Mouse (Mus musculus) layer of hippocampus, adult 11-12 months (tissue): ENCODE measurements around the gene Olfr1155.

Experiments used
- DNase-seq: peaks from one replicate; pipeline ENCODE4 v3.0.0; 2022; ENCODE audit warnings: low spot score

Gene Olfr1155

DNA sequence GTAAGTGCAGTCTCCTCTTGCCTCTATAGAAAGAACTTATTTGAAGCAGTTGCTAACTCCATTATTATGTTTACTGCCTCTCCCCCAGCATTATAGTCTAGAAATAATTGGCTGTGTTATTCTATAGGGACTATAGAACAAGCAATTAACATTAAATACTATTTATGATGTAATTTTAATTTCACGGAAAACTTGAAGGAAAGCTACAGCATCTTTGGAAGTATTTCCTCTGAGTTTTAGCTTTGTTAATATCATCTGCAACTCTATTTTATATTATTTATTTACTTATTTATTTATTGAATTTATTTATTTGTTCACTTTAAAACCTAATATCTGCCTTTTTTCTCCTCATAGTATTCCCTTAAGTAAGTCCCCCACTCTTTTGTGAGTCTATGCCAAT lies at the start of gene Olfr1155:
Gene Olfr1155, minus strand, starts transcription at position 101 of the 400 bp plus-strand sequence.
- DNase-seq: no peak

DNA sequence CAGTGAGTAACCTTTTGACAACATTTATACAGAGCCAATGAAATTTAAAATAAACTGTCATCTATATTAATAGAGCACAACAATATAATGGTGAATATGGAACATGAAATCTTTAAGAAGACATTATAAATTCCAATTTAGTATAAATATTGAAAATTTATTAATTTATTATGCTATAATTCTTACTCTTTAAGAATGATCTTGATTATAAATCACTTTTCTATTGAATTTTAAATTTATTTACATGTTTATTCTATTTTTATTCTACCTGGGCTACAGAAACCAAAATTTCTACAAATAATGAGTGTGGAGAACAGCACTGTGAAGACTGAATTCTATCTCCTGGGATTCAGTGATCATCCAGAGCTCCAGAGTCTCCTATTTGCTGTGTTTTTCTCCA lies 44.9 kb upstream of the Olfr1155 start, which contains the start of gene Olfr1158:
Gene Olfr1158, plus strand, starts transcription at position 301 of the 400 bp plus-strand sequence.
- DNase-seq: no peak

DNA sequence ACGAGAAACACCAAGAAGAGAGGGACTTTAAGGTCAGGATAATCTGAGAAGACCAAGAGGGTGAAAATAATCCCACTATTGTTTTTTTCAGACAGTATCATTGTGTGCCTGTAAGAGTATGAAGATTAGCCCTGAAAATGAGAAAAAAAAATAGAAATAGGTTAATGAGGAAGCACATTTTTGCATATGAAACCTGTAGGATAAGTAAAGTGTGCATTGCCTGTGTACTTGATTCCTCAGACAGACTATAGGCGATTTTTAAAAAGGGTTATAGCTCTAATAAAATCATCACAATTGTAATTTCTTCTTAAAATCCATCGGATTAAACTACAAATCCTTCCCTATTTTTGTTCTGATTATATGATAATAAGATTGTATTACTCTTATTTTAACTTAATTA lies 29.6 kb upstream of the Olfr1155 start, which contains the start of gene Olfr74:
Gene Olfr74, minus strand, starts transcription at position 101 of the 400 bp plus-strand sequence.
- DNase-seq: no peak

DNA sequence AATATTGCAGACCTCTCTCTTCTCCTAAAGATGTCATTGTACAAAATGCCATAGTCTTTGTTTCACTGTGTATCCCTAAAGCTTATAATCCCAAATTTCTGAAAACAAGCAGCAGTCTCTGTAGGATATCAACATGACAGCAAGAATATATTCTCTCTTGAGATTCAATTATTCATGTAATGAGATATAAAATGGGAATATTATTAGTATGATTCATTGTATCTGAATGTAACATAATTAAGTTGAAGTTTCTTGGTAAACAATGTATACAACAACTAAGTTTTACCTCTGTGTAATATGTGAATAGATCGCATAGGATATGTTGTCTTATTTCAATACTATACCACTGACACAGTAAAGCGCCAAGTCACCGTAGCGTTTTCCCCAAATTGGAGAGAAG lies 23.3 kb upstream of the Olfr1155 start, which contains the start of gene Olfr1157:
Gene Olfr1157, minus strand, starts transcription at position 101 of the 400 bp plus-strand sequence.
- no peak for DNase-seq

GRCm38 (mm10) chr2:87953000-87953399 lies 8.1 kb upstream of the Olfr1155 start, which contains the start of gene Olfr1156:
Olfr1156 (minus strand) TSS chr2:87953100.
- DNase-seq: no peak

DNA sequence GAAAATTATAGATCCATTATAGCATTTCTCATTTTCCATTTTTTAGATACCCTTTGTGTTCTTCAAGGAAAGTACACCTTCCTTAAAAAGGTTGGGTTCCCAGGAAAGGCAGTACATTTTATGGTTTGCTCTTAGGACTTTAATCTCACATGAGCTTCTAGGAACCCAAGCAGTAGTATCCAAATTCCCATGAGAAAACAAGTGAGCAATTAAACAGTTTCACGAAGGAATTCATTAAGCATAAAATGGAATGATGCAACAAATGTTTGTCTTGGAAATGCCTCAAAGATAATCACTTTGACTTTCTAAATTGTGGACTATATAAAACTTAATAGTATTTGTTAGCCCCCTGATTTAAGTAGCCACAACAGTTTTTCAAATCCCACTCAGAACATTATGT lies 39.9 kb downstream of the Olfr1155 start, which contains the start of gene Olfr1154:
Gene Olfr1154, minus strand, starts transcription at position 101 of the 400 bp plus-strand sequence.
- DNase-seq: no peak

DNA sequence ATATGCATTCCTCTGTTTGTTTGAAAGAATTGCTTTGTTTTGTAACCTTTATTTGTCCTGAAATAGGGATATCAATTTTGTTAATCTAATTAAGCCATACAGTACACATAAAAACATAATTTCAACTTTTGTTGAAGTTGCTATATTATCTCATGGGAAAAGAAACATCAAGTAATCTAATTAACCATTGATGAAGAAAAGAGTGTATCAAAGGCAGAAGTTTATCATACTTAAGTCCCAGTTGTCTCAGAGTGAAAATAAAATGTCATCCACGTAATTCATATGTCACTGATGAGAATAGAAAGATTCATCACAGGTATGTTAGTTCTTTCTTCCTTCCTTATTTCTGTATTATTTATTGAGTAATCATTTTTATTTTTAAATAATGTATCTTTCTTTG lies 50.3 kb downstream of the Olfr1155 start, which contains the start of gene Olfr1153:
Gene Olfr1153, plus strand, starts transcription at position 301 of the 400 bp plus-strand sequence.
- DNase-seq: no peak
